30 mouse cellular contexts compared by ENCODE assay signal in genomic region chr5:149099009-149099408, GRCm38 (mm10).
"Had no signal": no experiment of that assay in that cellular context is flagged by ENCODE, and none has a peak within 500 bp of the region (broad histone marks: within the 10 kb centered on the region; RNA-seq: fewer than 3 reads in every experiment).

No protein-coding gene starts in this region.

- H3K4me3 ChIP-seq: limb, embryonic 10.5 days; limb, embryonic 12.5 days; limb, embryonic 13.5 days; limb, embryonic 15.5 days; liver, embryonic 12.5 days; liver, embryonic 13.5 days; liver, embryonic 15.5 days; lung, embryonic 15.5 days; megakaryocyte, embryonic 14.5 days; midbrain, embryonic 10.5 days; midbrain, embryonic 12.5 days; midbrain, embryonic 13.5 days; midbrain, embryonic 15.5 days; myocyte; neural tube, embryonic 12.5 days; neural tube, embryonic 13.5 days had no signal

- H3K36me3 ChIP-seq: limb, embryonic 10.5 days; limb, embryonic 12.5 days; limb, embryonic 13.5 days; limb, embryonic 15.5 days; liver, embryonic 12.5 days; liver, embryonic 13.5 days; liver, embryonic 15.5 days; lung, embryonic 15.5 days; midbrain, embryonic 10.5 days; midbrain, embryonic 12.5 days; midbrain, embryonic 13.5 days; midbrain, embryonic 15.5 days; neural tube, embryonic 12.5 days; neural tube, embryonic 13.5 days had no signal

- H3K27ac ChIP-seq: limb, embryonic 10.5 days; limb, embryonic 12.5 days; limb, embryonic 13.5 days; limb, embryonic 15.5 days; liver, embryonic 12.5 days; liver, embryonic 13.5 days; liver, embryonic 14.5 days; liver, embryonic 15.5 days; lung, embryonic 15.5 days; macrophage; midbrain, embryonic 10.5 days; midbrain, embryonic 12.5 days; midbrain, embryonic 13.5 days; midbrain, embryonic 15.5 days; neural tube, embryonic 12.5 days; neural tube, embryonic 13.5 days had no signal

- H3K4me2 ChIP-seq: limb, embryonic 12.5 days; limb, embryonic 13.5 days; limb, embryonic 15.5 days; liver, embryonic 11.5 days; liver, embryonic 12.5 days; liver, embryonic 13.5 days; liver, embryonic 15.5 days; lung, embryonic 14.5 days; lung, embryonic 15.5 days; midbrain, embryonic 12.5 days; midbrain, embryonic 13.5 days; midbrain, embryonic 15.5 days; neural tube, embryonic 12.5 days; neural tube, embryonic 13.5 days had no signal

- H3K4me1 ChIP-seq: limb, embryonic 12.5 days; limb, embryonic 13.5 days; limb, embryonic 15.5 days; lung, embryonic 15.5 days; megakaryocyte, embryonic 14.5 days; midbrain, embryonic 10.5 days; midbrain, embryonic 12.5 days; midbrain, embryonic 13.5 days; midbrain, embryonic 15.5 days; neural tube, embryonic 13.5 days had no signal

- ATAC-seq: liver, embryonic 12.5 days; liver, postnatal 0 days; lung, postnatal 0 days; midbrain, embryonic 13.5 days; midbrain, embryonic 15.5 days; midbrain, embryonic 16.5 days had no signal

- H3K9ac ChIP-seq: limb, embryonic 12.5 days; limb, embryonic 13.5 days; limb, embryonic 15.5 days; liver, embryonic 12.5 days; liver, embryonic 13.5 days; liver, embryonic 14.5 days; liver, embryonic 15.5 days; liver, postnatal 0 days; lung, embryonic 14.5 days; lung, embryonic 15.5 days; midbrain, embryonic 12.5 days; midbrain, embryonic 13.5 days; midbrain, embryonic 15.5 days; neural tube, embryonic 12.5 days; neural tube, embryonic 13.5 days had no signal

- DNase-seq: liver; liver, embryonic 13.5 days; liver, postnatal 0 days; lung, adult 18-20 months; lung, adult 2 months; lung, embryonic 14.5 days; lung, postnatal 10 days; lung, postnatal 14 days; lung, postnatal 36 days; lung, postnatal 4 days had no signal

- H3K27me3 ChIP-seq: limb, embryonic 12.5 days; limb, embryonic 13.5 days; limb, embryonic 15.5 days; liver, embryonic 13.5 days; liver, embryonic 15.5 days; lung, embryonic 15.5 days; midbrain, embryonic 12.5 days; midbrain, embryonic 13.5 days; midbrain, embryonic 15.5 days; neural tube, embryonic 12.5 days; neural tube, embryonic 13.5 days had no signal

- H3K9me3 ChIP-seq: limb, embryonic 10.5 days; limb, embryonic 15.5 days; liver, embryonic 15.5 days; lung, embryonic 15.5 days; midbrain, embryonic 10.5 days; midbrain, embryonic 12.5 days; midbrain, embryonic 13.5 days; midbrain, embryonic 15.5 days; neural tube, embryonic 12.5 days; neural tube, embryonic 13.5 days had no signal
